Mouse (Mus musculus) ES-Bruce4 (cell line): ENCODE data around the gene Cyth3. TPM values are rescaled to one million over a fixed set of nuclear protein-coding genes. Genes with fewer than 3 reads are reported as not detected.

Source experiments
- H3K27ac ChIP-seq: 2 replicates; pipeline ENCODE4 v1.5.1; 2012; ENCODE audit warnings: low read length, inconsistent platforms; ENCODE audit not compliant: insufficient read depth
- H3K27me3 ChIP-seq: 2 replicates; pipeline ENCODE4 v1.6.1; 2012; ENCODE audit warnings: mild to moderate bottlenecking, low read length, inconsistent platforms; ENCODE audit not compliant: control insufficient read depth, poor library complexity, insufficient read depth, severe bottlenecking
- H3K36me3 ChIP-seq: 2 replicates; pipeline ENCODE4 v1.6.1; 2012; ENCODE audit warnings: inconsistent platforms, mild to moderate bottlenecking, low read length, moderate library complexity; ENCODE audit not compliant: control insufficient read depth, poor library complexity, insufficient read depth, severe bottlenecking
- H3K4me1 ChIP-seq: one replicate; pipeline ENCODE4 v1.8.1; 2011; ENCODE audit warnings: low read length; ENCODE audit not compliant: control insufficient read depth, insufficient read depth
- H3K4me3 ChIP-seq: 2 replicates; pipeline ENCODE4 v1.5.1; 2011; ENCODE audit warnings: low read depth, mild to moderate bottlenecking, low read length
- H3K9ac ChIP-seq: 2 replicates; pipeline ENCODE4 v1.6.1; 2012; ENCODE audit warnings: low read depth, mild to moderate bottlenecking, inconsistent platforms; ENCODE audit not compliant: poor library complexity, severe bottlenecking
- H3K9me3 ChIP-seq: replicated peaks from 2 replicates; pipeline ENCODE4 v1.6.1; 2012; ENCODE audit warnings: mild to moderate bottlenecking, low read length, inconsistent platforms; ENCODE audit not compliant: control insufficient read depth, poor library complexity, insufficient read depth, severe bottlenecking
- CTCF ChIP-seq: IDR thresholded peaks from one replicate; pipeline ENCODE4 v1.8.1; 2011; ENCODE audit warnings: low read depth, low read length
- EP300 ChIP-seq: IDR thresholded peaks from 2 replicates; pipeline ENCODE4 v1.6.1; 2011; ENCODE audit warnings: low read depth, low read length; ENCODE audit not compliant: insufficient read depth
- POLR2A ChIP-seq: IDR thresholded peaks from one replicate; pipeline ENCODE4 v1.8.1; 2011; ENCODE audit warnings: low read length; ENCODE audit not compliant: insufficient read depth
- polyA plus RNA-seq: library from polyadenylated mRNA; stranded (reverse); fragments of >200 nt; gene quantifications from 2 replicates; pipeline ENCODE4 v1.2.4, GENCODE M21; 2011; ENCODE audit warnings: low read depth; ENCODE audit not compliant: missing spikeins, insufficient read depth, insufficient read length

Gene Cyth3
- polyA plus RNA-seq, 1 experiment = 15.5 TPM

- Histone ChIP-seq H3K9ac (no peak overlapping the region), H3K27ac (no peak overlapping the region), H3K27me3 (no peaks in the 10 kb centered on the region), H3K4me1 (no peaks in the 10 kb centered on the region), H3K4me3 (no peak overlapping the region), H3K36me3 (no peaks in the 10 kb centered on the region), H3K9me3 (no peaks in the 10 kb centered on the region)
- TF ChIP-seq EP300 (no peak), CTCF (no peak), POLR2A (no peak)
These were observed 29.8 kb downstream of the Cyth3 start for GRCm38 (mm10) chr5:143651855-143652631.

GRCm38 (mm10) chr5:143653497-143653896, 31.2 kb downstream of the Cyth3 start:
- H3K9ac ChIP-seq = no peak overlapping the region
- H3K27ac ChIP-seq = no peak overlapping the region
- H3K4me3 ChIP-seq = no peak overlapping the region
- H3K9me3 ChIP-seq = no peaks in the 10 kb centered on the region
- H3K4me1 ChIP-seq = no peaks in the 10 kb centered on the region
- H3K36me3 ChIP-seq = no peaks in the 10 kb centered on the region
- TF ChIP-seq CTCF = no peak
- TF ChIP-seq EP300 = no peak
- TF ChIP-seq POLR2A = no peak
- no peaks in the 10 kb centered on the region for H3K27me3 ChIP-seq

GRCm38 (mm10) chr5:143654670-143655510, 32.6 kb downstream of the Cyth3 start:
- no peaks in the 10 kb centered on the region for H3K27me3 ChIP-seq
- no peak for TF ChIP-seq POLR2A
- TF ChIP-seq EP300 = no peak
- TF ChIP-seq CTCF = no peak
- no peak overlapping the region for H3K4me3 ChIP-seq
- no peaks in the 10 kb centered on the region for H3K36me3 ChIP-seq
- no peaks in the 10 kb centered on the region for H3K4me1 ChIP-seq
- H3K9me3 ChIP-seq = no peaks in the 10 kb centered on the region
- no peak overlapping the region for H3K27ac ChIP-seq
- H3K9ac ChIP-seq = no peak overlapping the region

- no peak overlapping the region for H3K27ac ChIP-seq
- no peaks in the 10 kb centered on the region for H3K36me3 ChIP-seq
These were observed 33.3 kb downstream of the Cyth3 start for GRCm38 (mm10) chr5:143655511-143655943.

GRCm38 (mm10) chr5:143656708-143657245, 34.5 kb downstream of the Cyth3 start:
- Histone ChIP-seq H3K9ac (no peak overlapping the region), H3K36me3 (no peaks in the 10 kb centered on the region), H3K4me1 (no peaks in the 10 kb centered on the region), H3K9me3 (no peaks in the 10 kb centered on the region), H3K27ac (no peak overlapping the region), H3K4me3 (no peak overlapping the region), H3K27me3 (no peaks in the 10 kb centered on the region)
- TF ChIP-seq CTCF = no peak

More at GRCm38 (mm10) chr5:143655511-143655943, 33.3 kb downstream of the Cyth3 start:
- Histone ChIP-seq H3K9me3 (no peaks in the 10 kb centered on the region), H3K4me3 (no peak overlapping the region), H3K4me1 (no peaks in the 10 kb centered on the region), H3K9ac (no peak overlapping the region), H3K27me3 (no peaks in the 10 kb centered on the region)
- TF ChIP-seq POLR2A (no peak), CTCF (no peak), EP300 (no peak)
